Mouse (Mus musculus) thymus, postnatal 4 days (tissue): ENCODE results near the gene Olfr1240.

ENCODE experiments used
- DNase-seq: peaks from one replicate; pipeline ENCODE4 v3.0.0; 2021

Gene Olfr1240

GRCm38 (mm10) chr2:89442900-89443299 lies at the start of gene Olfr1240:
Gene Olfr1240, minus strand, starts transcription at chr2:89443000.
- DNase-seq = no peak

- no peak for DNase-seq
These were observed 44.2 kb upstream of the Olfr1240 start, which contains the start of gene Olfr1241 for GRCm38 (mm10) chr2:89487026-89487425. Gene Olfr1241, minus strand, starts transcription at chr2:89487126.

GRCm38 (mm10) chr2:89420307-89420706 lies 22.5 kb downstream of the Olfr1240 start, which contains the start of gene Olfr1239:
Gene Olfr1239, minus strand, starts transcription at chr2:89420407.
- DNase-seq = no peak

- DNase-seq = no peak
These were observed 28.2 kb downstream of the Olfr1240 start for GRCm38 (mm10) chr2:89414557-89414956.

- no peak for DNase-seq
These were observed 33.2 kb downstream of the Olfr1240 start, which contains the start of gene Olfr1238 for GRCm38 (mm10) chr2:89409576-89409975. Gene Olfr1238, minus strand, starts transcription at chr2:89409676.

GRCm38 (mm10) chr2:89400882-89401281 lies 41.9 kb downstream of the Olfr1240 start:
- no peak for DNase-seq
